Mouse (Mus musculus) midbrain, embryonic 14.5 days (tissue): ENCODE results near the gene Atoh8. TPM values are rescaled to one million over a fixed set of nuclear protein-coding genes. Genes with fewer than 3 reads are reported as not detected.

Source experiments
- ATAC-seq: fragments of 200-750 bp; cut with Nextera tagmentation; 2 replicates; pipeline ENCODE4 v1.8.0; 2017; ENCODE audit warnings: moderate number of reproducible peaks, moderate library complexity; ENCODE audit not compliant: low FRiP score, low TSS enrichment
- DNase-seq: peaks from one replicate; pipeline ENCODE4 v3.0.0-alpha.2; 2015
- H3K27ac ChIP-seq: fragments of 300-500 bp; sonication (generic); replicated peaks from 2 replicates; pipeline ENCODE4 v1.5.1; 2014; ENCODE audit warnings: mild to moderate bottlenecking, low read depth, low read length, moderate library complexity
- H3K27me3 ChIP-seq: fragments of 300-500 bp; sonication (generic); 2 replicates; pipeline ENCODE4 v1.6.1; 2014; ENCODE audit warnings: low read length, control low read depth, mixed read lengths; ENCODE audit not compliant: control insufficient read depth, insufficient read depth
- H3K36me3 ChIP-seq: fragments of 300-500 bp; sonication (generic); 2 replicates; pipeline ENCODE4 v1.6.1; 2014; ENCODE audit warnings: low read length, control low read depth; ENCODE audit not compliant: control insufficient read depth, insufficient read depth
- H3K4me1 ChIP-seq: fragments of 300-500 bp; sonication (generic); 2 replicates; pipeline ENCODE4 v1.6.1; 2014; ENCODE audit warnings: mild to moderate bottlenecking, antibody characterized with exemption, low read length, control low read depth; ENCODE audit not compliant: control insufficient read depth, insufficient read depth
- H3K4me2 ChIP-seq: fragments of 300-500 bp; sonication (generic); 2 replicates; pipeline ENCODE4 v1.6.1; 2014; ENCODE audit warnings: mild to moderate bottlenecking, low read length, moderate library complexity
- H3K4me3 ChIP-seq: fragments of 300-500 bp; sonication (generic); replicated peaks from 2 replicates; pipeline ENCODE4 v1.5.1; 2014; ENCODE audit warnings: low read depth, low read length
- H3K9ac ChIP-seq: fragments of 300-500 bp; sonication (generic); replicated peaks from 2 replicates; pipeline ENCODE4 v1.6.1; 2014; ENCODE audit warnings: mild to moderate bottlenecking, low read length, moderate library complexity
- H3K9me3 ChIP-seq: fragments of 300-500 bp; sonication (generic); 2 replicates; pipeline ENCODE4 v1.6.1; 2016; ENCODE audit warnings: low read length, control low read depth, mixed read lengths; ENCODE audit not compliant: control insufficient read depth
- WGBS: fragments of 180-500 bp; shearing (Covaris S2); extraction: QIAGEN DNeasy Blood & Tissue Kit; methylation state at CpG from one replicate; pipeline ENCODE4 v1.1.7; 2014; 5-methylcytosine and 5-hydroxymethylcytosine counted together
- polyA plus RNA-seq: library from polyadenylated mRNA; unstranded; fragments of >200 nt; fragmentation: Nextera tagmentation; extraction: Ambion mirVana; gene quantifications from 2 replicates; pipeline ENCODE4 v1.2.1, GENCODE M21; 2014

The Atoh8 gene
- polyA plus RNA-seq, 1 experiment from 2014 or later: 2.4 TPM

DNA sequence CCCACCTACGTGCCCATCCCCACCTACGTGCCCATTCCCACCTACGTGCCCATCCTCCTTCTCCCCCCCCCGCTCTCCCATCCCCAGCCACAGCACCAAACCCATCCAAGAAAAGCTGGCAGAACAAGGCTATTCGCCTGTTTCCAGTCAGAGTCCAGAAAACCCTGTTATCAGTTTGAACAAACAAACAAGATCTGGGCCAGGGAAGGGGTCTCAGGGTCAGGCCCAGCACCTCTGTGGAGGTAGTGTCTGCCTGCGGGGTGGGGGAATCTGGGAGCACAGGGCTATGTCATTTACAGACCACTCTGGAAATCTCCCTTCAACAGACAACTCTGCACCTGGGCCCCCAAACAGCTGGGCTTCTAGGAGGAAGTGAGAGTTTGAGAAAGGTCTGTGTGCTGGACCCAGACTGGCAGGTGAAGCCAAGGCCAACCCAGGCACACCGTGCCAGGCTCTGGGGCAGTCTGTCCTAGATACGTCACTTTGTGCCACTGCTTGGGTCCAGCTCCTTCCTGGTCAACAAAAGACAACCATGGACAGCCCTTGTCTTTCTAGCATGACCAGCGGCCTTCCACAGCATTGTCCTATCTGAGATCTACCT lies 7.6 kb downstream of the Atoh8 start:
- no peak for DNase-seq
- Histone ChIP-seq H3K4me3 (no peak overlapping the region), H3K4me2 (no peak overlapping the region), H3K36me3 (no peaks in the 10 kb centered on the region), H3K4me1 (peaks cover 9% of the 10 kb centered on the region), H3K9me3 (no peaks in the 10 kb centered on the region), H3K27me3 (peaks cover 5% of the 10 kb centered on the region), H3K27ac (no peak overlapping the region), H3K9ac (no peak overlapping the region)
- WGBS: 90% methylated on average over 9 of the region's 9 CpGs
- ATAC-seq: no peak

GRCm38 (mm10) chr6:72227011-72227410 lies 8.4 kb downstream of the Atoh8 start:
- Histone ChIP-seq H3K9me3 (no peaks in the 10 kb centered on the region), H3K9ac (no peak overlapping the region), H3K4me1 (peaks cover 16% of the 10 kb centered on the region), H3K4me3 (no peak overlapping the region), H3K27ac (no peak overlapping the region), H3K27me3 (no peaks in the 10 kb centered on the region; the same call in 1 of the 2 replicates), H3K4me2 (no peak overlapping the region), H3K36me3 (no peaks in the 10 kb centered on the region)
- 95% methylated on average over 4 of the region's 4 CpGs for WGBS
- ATAC-seq (no peak), DNase-seq (no peak)

GRCm38 (mm10) chr6:72225686-72226085 lies 9.7 kb downstream of the Atoh8 start:
- Histone ChIP-seq H3K27me3 (no peaks in the 10 kb centered on the region), H3K27ac (no peak overlapping the region), H3K4me2 (no peak overlapping the region), H3K36me3 (no peaks in the 10 kb centered on the region), H3K4me3 (no peak overlapping the region), H3K9ac (no peak overlapping the region), H3K9me3 (no peaks in the 10 kb centered on the region), H3K4me1 (peaks cover 18% of the 10 kb centered on the region)
- DNase-seq (no peak), ATAC-seq (no peak)
- 83% methylated on average over 3 of the region's 3 CpGs for WGBS

GRCm38 (mm10) chr6:72223892-72224291 lies 11.5 kb downstream of the Atoh8 start:
- 0 out of 2 replicates have a peak, but pooled peaks cover 4% of the 10 kb centered on the region for H3K27me3 ChIP-seq
- H3K4me2 ChIP-seq: no peak overlapping the region
- WGBS: 78% methylated on average over 6 of the region's 6 CpGs
- no peaks in the 10 kb centered on the region for H3K9me3 ChIP-seq
- peaks cover 26% of the 10 kb centered on the region for H3K4me1 ChIP-seq
- H3K27ac ChIP-seq: no peak overlapping the region
- no peak for ATAC-seq
- no peaks in the 10 kb centered on the region for H3K36me3 ChIP-seq
- no peak overlapping the region for H3K9ac ChIP-seq
- DNase-seq: no peak
- H3K4me3 ChIP-seq: no peak overlapping the region

DNA sequence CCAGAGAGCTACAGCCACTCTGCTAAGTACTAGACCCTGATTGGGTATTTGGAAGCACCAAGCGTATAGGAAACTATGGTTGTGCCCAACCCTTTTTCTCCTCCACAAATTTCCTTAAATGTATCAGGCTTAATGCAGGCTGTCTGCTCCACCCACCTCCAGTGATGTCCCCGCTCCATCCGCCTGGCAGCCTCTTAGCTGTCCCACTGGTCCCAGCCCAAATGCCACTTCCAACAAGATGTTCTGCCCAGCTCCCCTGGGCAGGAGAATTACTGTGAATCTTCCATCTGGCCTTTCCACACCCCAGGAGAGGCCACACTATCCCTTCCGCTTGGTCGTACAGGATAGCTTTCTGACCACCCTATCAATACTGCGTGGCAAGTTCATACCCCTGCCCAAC lies 12.5 kb downstream of the Atoh8 start:
- peaks cover 35% of the 10 kb centered on the region for H3K4me1 ChIP-seq
- H3K27me3 ChIP-seq: 0 out of 2 replicates have a peak, but pooled peaks cover 4% of the 10 kb centered on the region
- H3K9ac ChIP-seq: no peak overlapping the region
- H3K4me2 ChIP-seq: no peak overlapping the region
- 69% methylated on average over 6 of the region's 6 CpGs for WGBS
- no peak overlapping the region for H3K27ac ChIP-seq
- no peaks in the 10 kb centered on the region for H3K36me3 ChIP-seq
- H3K9me3 ChIP-seq: no peaks in the 10 kb centered on the region
- no peak for DNase-seq
- no peak for ATAC-seq
- no peak overlapping the region for H3K4me3 ChIP-seq

GRCm38 (mm10) chr6:72222271-72222724 lies 13.1 kb downstream of the Atoh8 start:
- Histone ChIP-seq H3K9me3 (no peaks in the 10 kb centered on the region), H3K36me3 (no peaks in the 10 kb centered on the region), H3K9ac (no peak overlapping the region), H3K4me1 (peaks cover 41% of the 10 kb centered on the region), H3K4me3 (no peak overlapping the region), H3K4me2 (peak overlapping the region; percentile 7; the same call in 1 of the 2 replicates), H3K27ac (no peak overlapping the region), H3K27me3 (0 out of 2 replicates have a peak, but pooled peaks cover 4% of the 10 kb centered on the region)
- no peak for DNase-seq
- WGBS: 7% methylated on average over 11 of the region's 11 CpGs
- ATAC-seq: peak; percentile 22; the same call in 1 of the 2 replicates

GRCm38 (mm10) chr6:72221271-72221670 lies 14.1 kb downstream of the Atoh8 start:
- Histone ChIP-seq H3K4me3 (no peak overlapping the region), H3K27ac (no peak overlapping the region), H3K4me1 (peaks cover 50% of the 10 kb centered on the region), H3K36me3 (no peaks in the 10 kb centered on the region), H3K9me3 (no peaks in the 10 kb centered on the region), H3K27me3 (0 out of 2 replicates have a peak, but pooled peaks cover 4% of the 10 kb centered on the region), H3K9ac (no peak overlapping the region), H3K4me2 (no peak overlapping the region)
- ATAC-seq (no peak), DNase-seq (no peak)
- WGBS: 56% methylated on average over 6 of the region's 6 CpGs

DNA sequence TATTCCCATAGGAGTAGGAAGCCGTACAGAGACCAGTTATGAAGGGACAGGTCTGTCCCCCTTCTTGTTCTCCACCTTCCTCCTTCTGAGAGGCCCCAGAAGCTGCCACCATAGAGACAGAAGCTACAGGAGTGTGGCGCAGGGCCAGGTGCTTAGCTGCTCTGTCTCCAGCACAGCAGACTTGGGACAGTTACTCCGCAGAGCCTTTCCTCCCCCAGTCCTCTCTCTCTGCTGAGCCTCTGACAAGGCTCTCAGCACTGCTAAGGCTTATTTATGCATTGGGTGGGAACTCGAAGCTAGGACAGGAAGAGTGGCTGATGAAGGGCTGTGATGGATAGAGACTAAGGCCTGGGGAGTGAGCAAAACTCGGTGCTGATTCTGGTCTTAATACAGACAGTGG lies 15.8 kb downstream of the Atoh8 start:
- Histone ChIP-seq H3K36me3 (no peaks in the 10 kb centered on the region), H3K27me3 (0 out of 2 replicates have a peak, but pooled peaks cover 4% of the 10 kb centered on the region), H3K9me3 (no peaks in the 10 kb centered on the region), H3K9ac (no peak overlapping the region), H3K4me2 (no peak overlapping the region), H3K4me3 (no peak overlapping the region), H3K4me1 (peaks cover 66% of the 10 kb centered on the region), H3K27ac (no peak overlapping the region)
- WGBS: 72% methylated on average over 5 of the region's 5 CpGs
- DNase-seq (no peak), ATAC-seq (no peak)

DNA sequence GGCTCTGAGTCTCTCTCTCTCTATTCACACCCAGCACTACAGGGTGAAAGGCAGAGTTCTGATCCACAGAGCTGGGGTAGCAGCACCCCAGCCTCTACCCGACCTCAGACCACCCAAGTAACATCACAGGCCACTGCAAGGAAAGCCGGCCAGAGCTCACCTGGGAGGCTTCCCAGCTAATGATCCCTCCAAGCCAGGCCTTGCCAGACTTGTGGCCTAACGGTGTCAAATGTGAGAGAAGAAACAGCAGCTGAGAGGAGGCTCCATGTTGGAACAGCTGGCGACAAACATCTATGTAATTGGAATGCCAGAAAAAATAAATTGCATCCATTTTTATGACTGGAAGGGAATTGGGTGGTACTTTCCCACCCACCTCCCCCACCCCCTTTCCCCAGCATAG lies 17.1 kb downstream of the Atoh8 start:
- DNase-seq: no peak
- H3K36me3 ChIP-seq: no peaks in the 10 kb centered on the region
- peaks cover 66% of the 10 kb centered on the region for H3K4me1 ChIP-seq
- ATAC-seq: no peak
- WGBS: 60% methylated on average over 4 of the region's 4 CpGs
- no peak overlapping the region for H3K9ac ChIP-seq
- H3K27ac ChIP-seq: no peak overlapping the region
- H3K9me3 ChIP-seq: no peaks in the 10 kb centered on the region
- no peak overlapping the region for H3K4me3 ChIP-seq
- H3K4me2 ChIP-seq: no peak overlapping the region
- peaks cover 4% of the 10 kb centered on the region; the same call in 1 of the 2 replicates for H3K27me3 ChIP-seq
